Mouse (Mus musculus): ENCODE data around the gene Atf3.

DNA sequence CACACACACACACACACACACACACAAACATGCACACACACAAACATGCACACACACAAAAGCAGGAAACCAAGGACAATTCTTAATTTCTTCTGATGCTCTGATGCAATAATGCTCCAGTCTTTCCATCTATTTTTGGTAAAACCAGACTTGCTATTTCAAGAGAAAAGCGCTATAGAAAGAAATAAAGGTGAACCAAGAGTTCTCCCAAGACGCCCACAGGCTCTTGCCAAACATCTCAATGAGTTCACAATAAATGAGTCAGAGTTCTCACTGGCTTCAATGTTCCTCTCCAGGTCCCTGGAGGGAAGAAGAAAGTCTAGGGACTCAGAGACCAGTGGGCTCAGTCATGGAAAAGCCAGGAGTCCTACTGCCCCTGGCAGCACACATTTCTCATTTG lies 94.1 kb downstream of the Atf3 start:
- TF ChIP-seq CTCF (IDR thresholded peaks at IDR 0.05; ENCODE audit: control insufficient read depth, insufficient read depth, insufficient replicate concordance, low read depth, low read length) (no peak), POLR2A (IDR thresholded peaks at IDR 0.05; ENCODE audit: control insufficient read depth, low read depth, low read length) (no peak)

All from testis, adult 2 months (tissue).